Mouse (Mus musculus) intestine, postnatal 0 days (tissue): Measurements from ENCODE around the gene Chst11. TPM values are rescaled to one million over a fixed set of nuclear protein-coding genes. Genes with fewer than 3 reads are reported as not detected.

Experiments
- ATAC-seq: fragments of 200-750 bp; cut with Nextera tagmentation; 2 replicates; pipeline ENCODE4 v1.8.0; 2017; ENCODE audit warnings: mild to moderate bottlenecking, moderate TSS enrichment, moderate library complexity
- H3K27ac ChIP-seq: fragments of 300-500 bp; sonication (generic); 2 replicates; pipeline ENCODE4 v1.5.1; 2014; ENCODE audit warnings: mild to moderate bottlenecking, low read depth, low read length, moderate library complexity
- H3K27me3 ChIP-seq: fragments of 300-500 bp; sonication (generic); replicated peaks from 2 replicates; pipeline ENCODE4 v1.6.1; 2014; ENCODE audit warnings: low read length, mixed read lengths; ENCODE audit not compliant: control insufficient read depth, insufficient read depth
- H3K36me3 ChIP-seq: fragments of 300-500 bp; sonication (generic); 2 replicates; pipeline ENCODE4 v1.6.1; 2014; ENCODE audit warnings: mild to moderate bottlenecking, moderate library complexity; ENCODE audit not compliant: control insufficient read depth, insufficient read depth
- H3K4me1 ChIP-seq: fragments of 300-500 bp; sonication (generic); replicated peaks from 2 replicates; pipeline ENCODE4 v1.6.1; 2014; ENCODE audit warnings: antibody characterized with exemption, low read length, mixed read lengths; ENCODE audit not compliant: control insufficient read depth, insufficient read depth
- H3K4me2 ChIP-seq: fragments of 300-500 bp; sonication (generic); replicated peaks from 2 replicates; pipeline ENCODE4 v1.6.1; 2014; ENCODE audit warnings: low read depth, mild to moderate bottlenecking, moderate library complexity
- H3K4me3 ChIP-seq: fragments of 300-500 bp; sonication (generic); 2 replicates; pipeline ENCODE4 v1.5.1; 2014; ENCODE audit warnings: low read depth, low read length
- H3K9ac ChIP-seq: fragments of 300-500 bp; sonication (generic); 2 replicates; pipeline ENCODE4 v1.6.1; 2014; ENCODE audit warnings: mild to moderate bottlenecking, low read depth, low read length
- H3K9me3 ChIP-seq: fragments of 300-500 bp; sonication (generic); 2 replicates; pipeline ENCODE4 v1.6.1; 2016; ENCODE audit warnings: mixed run types; ENCODE audit not compliant: control insufficient read depth
- CTCF ChIP-seq: sonication (generic); IDR thresholded peaks from 2 replicates; pipeline ENCODE4 v1.5.1; 2016; ENCODE audit warnings: low read depth, mild to moderate bottlenecking, control low read depth, antibody characterized with exemption, moderate library complexity
- WGBS: fragments of 180-500 bp; shearing (Covaris S2); extraction: QIAGEN DNeasy Blood & Tissue Kit; methylation state at CpG from one replicate; pipeline ENCODE4 v1.1.7; 2014; 5-methylcytosine and 5-hydroxymethylcytosine counted together
- polyA plus RNA-seq: library from polyadenylated mRNA; unstranded; fragments of >200 nt; fragmentation: Nextera tagmentation; extraction: Ambion mirVana; gene quantifications from 2 replicates; pipeline ENCODE4 v1.2.1, GENCODE M21; 2015

The Chst11 gene
- polyA plus RNA-seq, 1 experiment from 2014 or later = 0.50 TPM

GRCm38 (mm10) chr10:83131884-83132283, 146.6 kb downstream of the Chst11 start:
- Histone ChIP-seq H3K27me3 (no peaks in the 10 kb centered on the region), H3K4me3 (no peak overlapping the region), H3K4me2 (no peak overlapping the region), H3K9ac (no peak overlapping the region), H3K36me3 (no peaks in the 10 kb centered on the region), H3K4me1 (no peaks in the 10 kb centered on the region), H3K9me3 (no peaks in the 10 kb centered on the region), H3K27ac (no peak overlapping the region)
- TF ChIP-seq CTCF = no peak
- 91% methylated on average over 1 of the region's 1 CpGs for WGBS
- no peak for ATAC-seq

DNA sequence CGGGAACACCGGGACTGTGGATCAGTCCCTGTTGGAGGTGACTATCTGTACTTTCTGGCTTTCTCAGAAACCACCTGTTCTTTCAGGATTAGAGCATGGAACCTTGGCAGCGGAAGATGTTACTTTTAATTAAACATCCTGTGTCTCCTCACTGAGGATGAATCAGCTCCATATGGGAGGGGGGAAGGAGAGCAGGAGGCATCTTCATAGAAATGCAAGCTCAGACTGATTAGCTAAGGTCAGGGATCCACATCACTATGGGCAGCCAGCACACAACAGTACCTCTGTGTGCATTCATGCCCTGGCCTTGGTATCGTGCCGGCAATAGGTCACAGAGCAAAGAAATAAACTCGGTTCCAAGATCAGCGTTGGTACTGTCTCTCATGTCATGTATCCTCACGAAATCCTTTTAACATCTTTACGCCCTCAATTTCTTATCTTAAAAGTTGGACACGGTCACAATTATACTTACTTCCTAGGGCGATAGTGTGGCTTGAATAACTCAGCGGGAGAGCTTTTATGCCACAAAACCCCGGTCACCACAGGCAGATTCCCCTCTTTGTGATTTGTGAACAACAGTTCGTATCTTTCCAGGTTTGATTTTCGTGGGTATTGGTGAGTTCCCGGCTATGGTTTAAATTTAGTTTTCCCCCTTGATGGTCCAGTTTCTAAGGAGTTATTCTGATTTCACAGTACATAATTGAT, 148.7 kb downstream of the Chst11 start:
- no peak overlapping the region for H3K27ac ChIP-seq
- no peak overlapping the region for H3K4me3 ChIP-seq
- TF ChIP-seq CTCF = no peak
- 69% methylated on average over 16 of the region's 16 CpGs for WGBS
- H3K9me3 ChIP-seq = no peaks in the 10 kb centered on the region
- H3K9ac ChIP-seq = no peak overlapping the region
- no peaks in the 10 kb centered on the region for H3K27me3 ChIP-seq
- no peaks in the 10 kb centered on the region for H3K36me3 ChIP-seq
- no peak overlapping the region for H3K4me2 ChIP-seq
- ATAC-seq = no peak
- no peaks in the 10 kb centered on the region for H3K4me1 ChIP-seq

GRCm38 (mm10) chr10:83134896-83135295, 149.6 kb downstream of the Chst11 start:
- Histone ChIP-seq H3K9me3 (no peaks in the 10 kb centered on the region), H3K4me1 (no peaks in the 10 kb centered on the region), H3K27me3 (no peaks in the 10 kb centered on the region), H3K36me3 (no peaks in the 10 kb centered on the region), H3K27ac (no peak overlapping the region), H3K4me3 (no peak overlapping the region), H3K4me2 (no peak overlapping the region), H3K9ac (no peak overlapping the region)
- TF ChIP-seq CTCF = no peak
- 36% methylated on average over 10 of the region's 10 CpGs for WGBS
- ATAC-seq = no peak

DNA sequence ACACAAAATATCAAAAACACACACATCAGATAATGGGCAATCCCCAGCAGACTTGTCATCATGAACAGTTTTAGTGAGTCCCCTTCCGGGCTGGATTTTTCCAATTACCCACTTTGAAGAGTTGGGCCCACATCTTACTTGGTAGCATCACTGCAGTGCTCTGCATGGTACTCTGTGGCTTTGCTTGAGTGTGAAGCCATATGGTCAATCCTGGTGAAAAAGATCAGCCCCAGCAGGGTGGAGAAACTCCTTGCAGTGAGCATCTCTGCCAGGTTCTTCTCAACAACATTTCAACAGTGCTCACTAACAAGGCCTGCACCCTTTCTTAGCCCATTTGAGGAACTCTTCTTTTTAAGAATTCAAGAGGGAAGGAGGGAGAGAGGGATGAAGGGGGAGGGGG, 150.7 kb downstream of the Chst11 start:
- no peaks in the 10 kb centered on the region for H3K36me3 ChIP-seq
- no peak overlapping the region for H3K4me3 ChIP-seq
- TF ChIP-seq CTCF = no peak
- no peak overlapping the region for H3K27ac ChIP-seq
- no peaks in the 10 kb centered on the region for H3K27me3 ChIP-seq
- 100% methylated on average over 1 of the region's 1 CpGs for WGBS
- no peaks in the 10 kb centered on the region for H3K9me3 ChIP-seq
- H3K9ac ChIP-seq = no peak overlapping the region
- no peak overlapping the region for H3K4me2 ChIP-seq
- ATAC-seq = no peak
- no peaks in the 10 kb centered on the region for H3K4me1 ChIP-seq

GRCm38 (mm10) chr10:83137103-83137502, 151.8 kb downstream of the Chst11 start:
- Histone ChIP-seq H3K9me3 (no peaks in the 10 kb centered on the region), H3K4me1 (no peaks in the 10 kb centered on the region), H3K36me3 (no peaks in the 10 kb centered on the region), H3K27ac (no peak overlapping the region), H3K27me3 (no peaks in the 10 kb centered on the region), H3K9ac (no peak overlapping the region), H3K4me3 (no peak overlapping the region), H3K4me2 (no peak overlapping the region)
- no peak for ATAC-seq
- no peak for TF ChIP-seq CTCF
- WGBS = 80% methylated on average over 7 of the region's 7 CpGs

GRCm38 (mm10) chr10:83139276-83139675, 154.0 kb downstream of the Chst11 start:
- H3K9ac ChIP-seq = no peak overlapping the region
- no peaks in the 10 kb centered on the region for H3K9me3 ChIP-seq
- WGBS = 92% methylated on average over 7 of the region's 7 CpGs
- no peak overlapping the region for H3K4me2 ChIP-seq
- no peak overlapping the region for H3K4me3 ChIP-seq
- TF ChIP-seq CTCF = no peak
- ATAC-seq = no peak
- H3K27me3 ChIP-seq = no peaks in the 10 kb centered on the region
- no peaks in the 10 kb centered on the region for H3K4me1 ChIP-seq
- H3K27ac ChIP-seq = no peak overlapping the region
- no peaks in the 10 kb centered on the region for H3K36me3 ChIP-seq
